Mouse (Mus musculus): ENCODE measurements around the gene Tenm4.

Gene Tenm4

GRCm38 (mm10) chr7:96455957-96456356 is 284.9 kb downstream of the Tenm4 start:
- no peak for ATAC-seq (ENCODE audit: insufficient number of reproducible peaks, low FRiP score, low TSS enrichment)

GRCm38 (mm10) chr7:96456618-96457017 is 285.6 kb downstream of the Tenm4 start:
- ATAC-seq (ENCODE audit: insufficient number of reproducible peaks, low FRiP score, low TSS enrichment), result no peak

GRCm38 (mm10) chr7:96457891-96458290 is 286.8 kb downstream of the Tenm4 start:
- no peak for ATAC-seq (ENCODE audit: insufficient number of reproducible peaks, low FRiP score, low TSS enrichment)

GRCm38 (mm10) chr7:96458992-96459391 is 287.9 kb downstream of the Tenm4 start:
- ATAC-seq (ENCODE audit: insufficient number of reproducible peaks, low FRiP score, low TSS enrichment), result no peak

GRCm38 (mm10) chr7:96466761-96467160 is 295.7 kb downstream of the Tenm4 start:
- ATAC-seq (ENCODE audit: insufficient number of reproducible peaks, low FRiP score, low TSS enrichment), result no peak

- no peak for ATAC-seq (ENCODE audit: insufficient number of reproducible peaks, low FRiP score, low TSS enrichment)
Observed at GRCm38 (mm10) chr7:96470821-96471220, 299.8 kb downstream of the Tenm4 start.

- ATAC-seq (ENCODE audit: insufficient number of reproducible peaks, low FRiP score, low TSS enrichment), result peak; percentile 50
Observed at GRCm38 (mm10) chr7:96474560-96475089, 303.6 kb downstream of the Tenm4 start.

- ATAC-seq (ENCODE audit: insufficient number of reproducible peaks, low FRiP score, low TSS enrichment), result no peak
Observed at GRCm38 (mm10) chr7:96476987-96477613, 306.1 kb downstream of the Tenm4 start.

- ATAC-seq (ENCODE audit: insufficient number of reproducible peaks, low FRiP score, low TSS enrichment), result no peak
Observed at GRCm38 (mm10) chr7:96479139-96479538, 308.1 kb downstream of the Tenm4 start.

- ATAC-seq (ENCODE audit: insufficient number of reproducible peaks, low FRiP score, low TSS enrichment), result no peak
Observed at GRCm38 (mm10) chr7:96480351-96480983, 309.4 kb downstream of the Tenm4 start.

- ATAC-seq (ENCODE audit: insufficient number of reproducible peaks, low FRiP score, low TSS enrichment), result no peak
Observed at GRCm38 (mm10) chr7:96482953-96483352, 311.9 kb downstream of the Tenm4 start.

- ATAC-seq (ENCODE audit: insufficient number of reproducible peaks, low FRiP score, low TSS enrichment), result no peak
Observed at GRCm38 (mm10) chr7:96484006-96484581, 313.0 kb downstream of the Tenm4 start.

GRCm38 (mm10) chr7:96489348-96490076 is 318.5 kb downstream of the Tenm4 start:
- ATAC-seq (ENCODE audit: insufficient number of reproducible peaks, low FRiP score, low TSS enrichment), result no peak

GRCm38 (mm10) chr7:96491896-96492295 is 320.9 kb downstream of the Tenm4 start:
- ATAC-seq (ENCODE audit: insufficient number of reproducible peaks, low FRiP score, low TSS enrichment), result no peak

GRCm38 (mm10) chr7:96492696-96493095 is 321.6 kb downstream of the Tenm4 start:
- no peak for ATAC-seq (ENCODE audit: insufficient number of reproducible peaks, low FRiP score, low TSS enrichment)

GRCm38 (mm10) chr7:96494057-96494456 is 323.0 kb downstream of the Tenm4 start:
- ATAC-seq (ENCODE audit: insufficient number of reproducible peaks, low FRiP score, low TSS enrichment), result no peak

GRCm38 (mm10) chr7:96500108-96500507 is 329.1 kb downstream of the Tenm4 start:
- ATAC-seq (ENCODE audit: insufficient number of reproducible peaks, low FRiP score, low TSS enrichment), result no peak

- no peak for ATAC-seq (ENCODE audit: insufficient number of reproducible peaks, low FRiP score, low TSS enrichment)
Observed at GRCm38 (mm10) chr7:96500797-96501196, 329.8 kb downstream of the Tenm4 start.

- ATAC-seq (ENCODE audit: insufficient number of reproducible peaks, low FRiP score, low TSS enrichment), result no peak
Observed at GRCm38 (mm10) chr7:96502321-96502973, 331.4 kb downstream of the Tenm4 start.

- ATAC-seq (ENCODE audit: insufficient number of reproducible peaks, low FRiP score, low TSS enrichment), result no peak
Observed at GRCm38 (mm10) chr7:96505538-96505937, 334.5 kb downstream of the Tenm4 start.
